Mouse (Mus musculus) kidney, adult 10 weeks (tissue): Measurements from ENCODE around the gene Srp72. TPM values are rescaled to one million over a fixed set of nuclear protein-coding genes. Genes with fewer than 3 reads are reported as not detected.

ENCODE experiments used
- polyA plus RNA-seq: library from polyadenylated mRNA; stranded (reverse); fragments of 350-450 nt; fragmentation: Illumina TruSeq; extraction: RNeasy Lipid Tissue Mini Kit (QIAGEN cat#74804); gene quantifications from one replicate; pipeline ENCODE4 v1.2.3, GENCODE M21; 2014; ENCODE audit warnings: low read depth, low replicate concordance

Gene Srp72
- 134 TPM for polyA plus RNA-seq

GRCm38 (mm10) chr5:76974554-76975285, at the start of gene Srp72:
Gene Srp72 (plus strand): TSS chr5:76974683.

GRCm38 (mm10) chr5:76951106-76952027, 23.1 kb upstream of the Srp72 start, which contains the start of the genes Paics and Ppat:
Gene Paics (plus strand): TSS chr5:76951307.
Gene Ppat (minus strand): TSS chr5:76951578.

GRCm38 (mm10) chr5:77004051-77004821, 29.8 kb downstream of the Srp72 start, which contains the start of gene Arl9:
Gene Arl9 (plus strand): TSS chr5:77004055.

GRCm38 (mm10) chr5:77015544-77016482, 41.3 kb downstream of the Srp72 start, which contains the start of gene Thegl:
Gene Thegl (plus strand): TSS chr5:77016023.

Other genes starting within 250 kb of the Srp72 start
- gene Aasdh, start 69.2 kb upstream of the Srp72 start, polyA plus RNA-seq = 23.5 TPM
- 460 TPM for gene Paics, start 23.4 kb upstream of the Srp72 start, polyA plus RNA-seq
- gene Ppat, start 23.1 kb upstream of the Srp72 start, polyA plus RNA-seq = 68.3 TPM
- not detected for gene Arl9, start 29.4 kb downstream of the Srp72 start, polyA plus RNA-seq
- gene Thegl, start 41.3 kb downstream of the Srp72 start, polyA plus RNA-seq = not detected
- gene Hopx, start 140.4 kb downstream of the Srp72 start, polyA plus RNA-seq = 8.4 TPM
- not detected for gene Spink2, start 236.8 kb downstream of the Srp72 start, polyA plus RNA-seq